Mouse (Mus musculus) liver, adult 2 months (tissue): ENCODE data around the gene Sema3d. TPM values are rescaled to one million over a fixed set of nuclear protein-coding genes. Genes with fewer than 3 reads are reported as not detected.
A peak's percentile ranks its signal among the peaks of the same experiment; 100 is the strongest.

Source experiments
- DNase-seq: peaks from one replicate; pipeline ENCODE4 v3.0.0-alpha.2; 2011; ENCODE audit warnings: low read depth, low spot score; ENCODE audit errors: extremely low read depth
- H3K27ac ChIP-seq: fragments of 200-500 bp; replicated peaks from 2 replicates; pipeline ENCODE4 v1.5.1; 2012; ENCODE audit warnings: low read depth, mild to moderate bottlenecking, control low read depth, inconsistent platforms, low read length; ENCODE audit not compliant: insufficient read depth
- H3K27me3 ChIP-seq: fragments of 200-500 bp; 2 replicates; pipeline ENCODE4 v1.6.1; 2012; ENCODE audit warnings: mild to moderate bottlenecking, moderate library complexity, low read length, inconsistent platforms; ENCODE audit not compliant: control insufficient read depth, insufficient read depth
- H3K36me3 ChIP-seq: fragments of 200-500 bp; 2 replicates; pipeline ENCODE4 v1.6.1; 2012; ENCODE audit warnings: low read length, inconsistent platforms; ENCODE audit not compliant: control insufficient read depth, insufficient read depth
- H3K4me1 ChIP-seq: fragments of 200-500 bp; 2 replicates; pipeline ENCODE4 v1.6.1; 2011; ENCODE audit warnings: low read length; ENCODE audit not compliant: control insufficient read depth, insufficient read depth
- H3K4me3 ChIP-seq: fragments of 200-500 bp; 2 replicates; pipeline ENCODE4 v1.5.1; 2011; ENCODE audit warnings: low read depth, mild to moderate bottlenecking, control low read depth, low read length, moderate library complexity; ENCODE audit not compliant: insufficient read depth
- H3K79me2 ChIP-seq: fragments of 200-500 bp; 2 replicates; pipeline ENCODE4 v1.6.1; 2012; ENCODE audit warnings: inconsistent platforms, mild to moderate bottlenecking, low read length, moderate library complexity; ENCODE audit not compliant: control insufficient read depth, insufficient read depth
- H3K9ac ChIP-seq: fragments of 200-500 bp; 2 replicates; pipeline ENCODE4 v1.6.1; 2012; ENCODE audit warnings: low read depth, mild to moderate bottlenecking, control low read depth, inconsistent platforms, low read length
- CTCF ChIP-seq: fragments of 200-500 bp; IDR thresholded peaks from 2 replicates; pipeline ENCODE4 v1.5.1; 2011; ENCODE audit warnings: low read depth, low read length, control low read depth
- POLR2A ChIP-seq: fragments of 200-500 bp; IDR thresholded peaks from 2 replicates; pipeline ENCODE4 v1.6.1; 2011; ENCODE audit warnings: low read length, control low read depth; ENCODE audit not compliant: insufficient read depth; ENCODE audit errors: extremely low read depth
- WGBS: fragments of 180-500 bp; shearing (Covaris S2); methylation state at CpG from one replicate; pipeline ENCODE4 v1.1.7; 2018; 5-methylcytosine and 5-hydroxymethylcytosine counted together
- polyA plus RNA-seq: library from polyadenylated mRNA; depleted of rRNA; stranded (reverse); fragments of >200 nt; gene quantifications from 2 replicates; pipeline ENCODE4 v1.2.3, GENCODE M21; 2012
- total RNA-seq: library from RNA; depleted of rRNA; stranded (reverse); fragments of >200 nt; gene quantifications from 2 replicates; pipeline ENCODE4 v1.2.3, GENCODE M21; 2014

Gene Sema3d
- total and polyA plus RNA-seq, 2 experiments = 0.33 to 2.5 TPM

DNA sequence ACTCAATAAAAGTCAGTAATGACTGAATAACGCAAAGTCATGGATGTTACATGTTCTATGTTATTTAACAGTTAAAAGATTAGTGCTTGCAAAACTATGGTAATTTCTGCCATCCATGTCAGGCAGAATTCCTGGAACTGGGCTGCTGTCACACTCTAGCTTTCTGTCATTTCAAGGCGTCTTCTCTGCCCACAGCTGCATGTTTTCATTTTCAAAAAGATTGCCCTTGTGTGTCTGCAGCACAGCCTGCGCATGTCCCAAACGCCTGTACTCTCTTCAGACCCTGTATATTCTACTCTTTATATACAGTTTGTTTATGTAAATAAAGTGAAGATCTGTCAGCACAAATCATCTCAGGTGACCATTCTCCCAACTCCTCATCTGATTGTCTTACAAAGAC, 132.1 kb downstream of the Sema3d start:
- 76% methylated on average over 4 of the region's 4 CpGs for WGBS
- H3K27me3 ChIP-seq = no peaks in the 10 kb centered on the region
- TF ChIP-seq POLR2A (no peak), CTCF (no peak)
- H3K9ac ChIP-seq = no peak overlapping the region
- H3K79me2 ChIP-seq = no peaks in the 10 kb centered on the region
- no peak overlapping the region for H3K4me3 ChIP-seq
- no peaks in the 10 kb centered on the region for H3K36me3 ChIP-seq
- no peak overlapping the region for H3K27ac ChIP-seq
- DNase-seq = no peak
- H3K4me1 ChIP-seq = no peaks in the 10 kb centered on the region

DNA sequence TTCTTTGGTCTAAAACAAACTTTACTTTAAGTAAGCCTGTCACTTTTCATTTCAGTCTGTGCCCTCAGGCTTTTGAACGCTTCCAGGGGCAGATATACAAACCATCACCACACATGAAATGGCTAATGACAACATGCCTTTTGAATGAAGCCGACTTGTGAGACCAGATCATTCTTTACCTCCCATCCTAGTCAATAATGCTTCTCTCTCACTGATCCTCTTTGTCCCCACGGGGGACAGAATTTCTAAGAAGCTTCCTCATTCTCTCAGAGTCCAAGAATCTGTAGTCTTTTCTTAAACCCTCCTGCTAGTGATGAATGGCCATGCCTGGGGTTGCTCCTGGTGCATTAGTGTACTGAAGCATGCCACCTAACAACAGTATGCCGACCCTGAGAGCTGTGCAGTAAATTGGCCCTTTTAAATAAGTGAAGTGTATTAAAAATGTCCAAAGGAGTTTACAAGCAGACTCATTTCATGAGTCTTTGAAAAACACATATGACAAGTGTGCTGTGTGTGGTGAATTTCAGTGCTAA, 142.1 kb downstream of the Sema3d start:
- Histone ChIP-seq H3K9ac (no peak overlapping the region), H3K36me3 (no peaks in the 10 kb centered on the region), H3K4me1 (no peaks in the 10 kb centered on the region), H3K27me3 (no peaks in the 10 kb centered on the region), H3K79me2 (no peaks in the 10 kb centered on the region), H3K4me3 (no peak overlapping the region), H3K27ac (no peak overlapping the region)
- TF ChIP-seq POLR2A = no peak
- no peak for TF ChIP-seq CTCF
- no peak for DNase-seq
- WGBS = 57% methylated on average over 4 of the region's 4 CpGs

- no peak for TF ChIP-seq CTCF
- no peak for TF ChIP-seq POLR2A
- no peak overlapping the region for H3K27ac ChIP-seq
- no peak overlapping the region for H3K9ac ChIP-seq
- WGBS = 81% methylated on average over 2 of the region's 2 CpGs
- DNase-seq = no peak
- H3K27me3 ChIP-seq = no peaks in the 10 kb centered on the region
- no peak overlapping the region for H3K4me3 ChIP-seq
- no peaks in the 10 kb centered on the region for H3K36me3 ChIP-seq
- no peaks in the 10 kb centered on the region for H3K4me1 ChIP-seq
- no peaks in the 10 kb centered on the region for H3K79me2 ChIP-seq
Measured at GRCm38 (mm10) chr5:12528596-12528995, 145.4 kb downstream of the Sema3d start.

- TF ChIP-seq CTCF (no peak), POLR2A (no peak)
Measured at GRCm38 (mm10) chr5:12529771-12530170, 146.6 kb downstream of the Sema3d start.

DNA sequence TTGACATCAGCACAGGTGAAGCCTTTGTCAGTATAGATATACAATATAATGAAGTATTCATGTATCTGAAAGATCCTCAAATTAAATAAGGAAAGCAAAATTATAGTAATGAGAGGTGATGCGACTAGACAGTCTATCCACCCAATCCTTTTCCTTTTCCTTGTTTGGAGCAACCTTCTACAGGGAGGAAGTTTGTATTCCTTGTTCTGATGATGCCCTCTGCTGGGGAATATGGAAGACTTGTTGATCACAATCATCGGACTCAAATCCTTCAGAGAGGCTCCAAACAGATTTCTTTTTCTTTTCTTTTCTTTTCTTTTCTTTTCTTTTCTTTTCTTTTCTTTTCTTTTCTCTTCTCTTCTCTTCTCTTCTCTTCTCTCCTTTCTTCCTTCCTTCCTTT, 158.1 kb downstream of the Sema3d start:
- no peak overlapping the region for H3K27ac ChIP-seq
- 49% methylated on average over 2 of the region's 2 CpGs for WGBS
- no peaks in the 10 kb centered on the region for H3K4me1 ChIP-seq
- H3K36me3 ChIP-seq = no peaks in the 10 kb centered on the region
- TF ChIP-seq CTCF (0 out of 2 replicates have a peak, but pooled peaks have one; percentile 9), POLR2A (no peak)
- no peak for DNase-seq
- no peaks in the 10 kb centered on the region for H3K27me3 ChIP-seq
- no peak overlapping the region for H3K4me3 ChIP-seq
- no peak overlapping the region for H3K9ac ChIP-seq
- no peaks in the 10 kb centered on the region for H3K79me2 ChIP-seq

More at GRCm38 (mm10) chr5:12529771-12530170, 146.6 kb downstream of the Sema3d start:
- Histone ChIP-seq H3K4me3 (no peak overlapping the region), H3K9ac (no peak overlapping the region), H3K79me2 (no peaks in the 10 kb centered on the region), H3K4me1 (no peaks in the 10 kb centered on the region), H3K27me3 (no peaks in the 10 kb centered on the region), H3K36me3 (no peaks in the 10 kb centered on the region), H3K27ac (no peak overlapping the region)
- 96% methylated on average over 1 of the region's 1 CpGs for WGBS
- DNase-seq = no peak

- no peak for DNase-seq
- no peak overlapping the region for H3K4me3 ChIP-seq
- H3K27ac ChIP-seq = no peak overlapping the region
- H3K27me3 ChIP-seq = no peaks in the 10 kb centered on the region
- H3K9ac ChIP-seq = no peak overlapping the region
- H3K4me1 ChIP-seq = no peaks in the 10 kb centered on the region
- H3K79me2 ChIP-seq = no peaks in the 10 kb centered on the region
- no peak for TF ChIP-seq CTCF
- TF ChIP-seq POLR2A = no peak
- WGBS = 87% methylated on average over 8 of the region's 8 CpGs
- no peaks in the 10 kb centered on the region for H3K36me3 ChIP-seq
Measured at GRCm38 (mm10) chr5:12549046-12549669, 166.0 kb downstream of the Sema3d start.
